Mouse (Mus musculus) forebrain, embryonic 13.5 days (tissue): ENCODE measurements around the gene Wdfy1. TPM values are rescaled to one million over a fixed set of nuclear protein-coding genes. Genes with fewer than 3 reads are reported as not detected.

Experiments
- ATAC-seq: fragments of 200-750 bp; cut with Nextera tagmentation; 2 replicates; pipeline ENCODE4 v1.8.0; 2017
- H3K27ac ChIP-seq: fragments of 300-500 bp; sonication (generic); 2 replicates; pipeline ENCODE4 v1.5.1; 2015; ENCODE audit warnings: inconsistent platforms, mild to moderate bottlenecking, moderate library complexity
- H3K27me3 ChIP-seq: fragments of 300-500 bp; sonication (generic); 2 replicates; pipeline ENCODE4 v1.6.1; 2015; ENCODE audit warnings: mild to moderate bottlenecking, inconsistent platforms
- H3K36me3 ChIP-seq: fragments of 300-500 bp; sonication (generic); 2 replicates; pipeline ENCODE4 v1.6.1; 2015; ENCODE audit warnings: mild to moderate bottlenecking, inconsistent platforms; ENCODE audit not compliant: poor library complexity, severe bottlenecking
- H3K4me1 ChIP-seq: fragments of 300-500 bp; sonication (generic); 2 replicates; pipeline ENCODE4 v1.6.1; 2015; ENCODE audit warnings: inconsistent platforms
- H3K4me2 ChIP-seq: fragments of 300-500 bp; sonication (generic); 2 replicates; pipeline ENCODE4 v1.6.1; 2015; ENCODE audit warnings: inconsistent platforms, mild to moderate bottlenecking, moderate library complexity
- H3K4me3 ChIP-seq: fragments of 300-500 bp; sonication (generic); 2 replicates; pipeline ENCODE4 v1.5.1; 2015; ENCODE audit warnings: mild to moderate bottlenecking, inconsistent platforms
- H3K9ac ChIP-seq: fragments of 300-500 bp; sonication (generic); 2 replicates; pipeline ENCODE4 v1.6.1; 2015; ENCODE audit warnings: mild to moderate bottlenecking, inconsistent platforms
- H3K9me3 ChIP-seq: fragments of 300-500 bp; sonication (generic); replicated peaks from 2 replicates; pipeline ENCODE4 v1.6.1; 2016; ENCODE audit warnings: inconsistent platforms
- WGBS: fragments of 180-500 bp; shearing (Covaris S2); methylation state at CpG from one replicate; pipeline ENCODE4 v1.1.7; 2015; 5-methylcytosine and 5-hydroxymethylcytosine counted together
- polyA plus RNA-seq: library from polyadenylated mRNA; unstranded; fragments of >200 nt; fragmentation: Nextera tagmentation; extraction: Ambion mirVana; gene quantifications from 2 replicates; pipeline ENCODE4 v1.2.1, GENCODE M21; 2015

The Wdfy1 gene
- polyA plus RNA-seq, 1 experiment from 2014 or later: 59.0 TPM

DNA sequence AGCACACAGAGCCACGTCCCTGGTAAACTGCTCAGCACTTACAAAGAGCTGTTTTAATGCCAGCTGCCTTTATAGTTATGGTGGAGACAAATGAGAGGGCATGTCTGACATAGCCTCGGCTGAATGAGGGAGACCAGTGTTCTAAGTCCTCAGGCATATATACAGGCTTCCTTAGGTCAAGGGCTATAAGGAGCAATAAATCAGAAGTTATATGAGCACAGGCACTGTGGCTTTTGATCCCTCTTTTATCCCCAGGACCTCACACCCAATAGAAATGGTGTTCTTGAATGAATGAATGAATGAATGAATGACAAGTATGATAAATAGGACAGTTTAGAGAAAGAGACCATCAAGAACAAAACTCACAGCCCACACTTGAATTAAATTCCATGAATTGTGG is 16.9 kb downstream of the Wdfy1 start:
- 46% methylated on average over 2 of the region's 2 CpGs for WGBS
- Histone ChIP-seq H3K4me1 (peaks cover 16% of the 10 kb centered on the region), H3K36me3 (no peaks in the 10 kb centered on the region), H3K4me3 (no peak overlapping the region), H3K9me3 (no peaks in the 10 kb centered on the region), H3K9ac (no peak overlapping the region), H3K27me3 (no peaks in the 10 kb centered on the region), H3K4me2 (no peak overlapping the region), H3K27ac (no peak overlapping the region)
- no peak for ATAC-seq

DNA sequence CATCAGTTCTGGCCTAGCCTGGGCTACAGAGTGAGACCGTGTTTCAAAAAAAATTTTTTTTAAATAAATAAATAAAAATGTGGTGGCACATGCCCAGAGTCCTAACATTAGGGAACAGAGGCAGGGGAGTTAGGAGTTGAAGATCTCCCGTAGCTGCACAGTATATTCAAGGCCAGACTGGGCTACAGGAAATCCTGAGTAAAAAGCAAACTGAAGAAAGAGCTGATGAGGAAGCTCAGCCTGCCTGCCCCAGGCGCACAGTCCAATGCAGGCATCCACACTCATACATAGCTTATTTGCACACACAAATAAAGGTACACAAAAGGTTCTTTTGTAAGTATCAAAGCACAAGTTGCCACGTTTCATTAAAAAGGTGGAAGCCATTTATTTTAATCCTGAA is 18.3 kb downstream of the Wdfy1 start:
- Histone ChIP-seq H3K4me3 (no peak overlapping the region), H3K4me2 (no peak overlapping the region), H3K4me1 (peaks cover 16% of the 10 kb centered on the region), H3K27me3 (no peaks in the 10 kb centered on the region), H3K36me3 (no peaks in the 10 kb centered on the region), H3K9ac (no peak overlapping the region), H3K9me3 (no peaks in the 10 kb centered on the region), H3K27ac (no peak overlapping the region)
- ATAC-seq: no peak
- 69% methylated on average over 4 of the region's 4 CpGs for WGBS

DNA sequence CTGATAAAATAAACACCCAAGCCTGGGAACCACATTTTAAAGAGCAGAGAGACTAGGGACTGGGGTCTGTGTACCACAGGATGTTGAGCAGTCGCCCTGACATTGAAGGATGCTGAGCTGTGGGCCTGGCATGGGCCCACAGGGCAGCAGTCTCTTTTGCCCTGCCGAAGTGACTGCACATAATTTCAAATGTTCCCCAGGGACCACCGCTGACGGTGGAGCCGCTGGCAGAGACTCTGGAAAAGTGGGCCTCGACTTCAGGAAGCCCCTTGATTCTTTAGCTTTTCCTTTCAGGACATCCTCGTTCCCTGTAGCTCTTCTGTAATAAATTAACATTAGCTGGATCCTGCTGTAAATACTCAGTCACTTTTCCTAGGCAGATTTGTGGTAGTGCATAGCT is 18.8 kb downstream of the Wdfy1 start:
- no peak for ATAC-seq
- H3K27me3 ChIP-seq: no peaks in the 10 kb centered on the region
- H3K9ac ChIP-seq: no peak overlapping the region
- WGBS: 79% methylated on average over 7 of the region's 7 CpGs
- H3K27ac ChIP-seq: no peak overlapping the region
- no peak overlapping the region for H3K4me3 ChIP-seq
- H3K9me3 ChIP-seq: no peaks in the 10 kb centered on the region
- H3K36me3 ChIP-seq: no peaks in the 10 kb centered on the region
- no peak overlapping the region for H3K4me2 ChIP-seq
- peaks cover 16% of the 10 kb centered on the region for H3K4me1 ChIP-seq

DNA sequence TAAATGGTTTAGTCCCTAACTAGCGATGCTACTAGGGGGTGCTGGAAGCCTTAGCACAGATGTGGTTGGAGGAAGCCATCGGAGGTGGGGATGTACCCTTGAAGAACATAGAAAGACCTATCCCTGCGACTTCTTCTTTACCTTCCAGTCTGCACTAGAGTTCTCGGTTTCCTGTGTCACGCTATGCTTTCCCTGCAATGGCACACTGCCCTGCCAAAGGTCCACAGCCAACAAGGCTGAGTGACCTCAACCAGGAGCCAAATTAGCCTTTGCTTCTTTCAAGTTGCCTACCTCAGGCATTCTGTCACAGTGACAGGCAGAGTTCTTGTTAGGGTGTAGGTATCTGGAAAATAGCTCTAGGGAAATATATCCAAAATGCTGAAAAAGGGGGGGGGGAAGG is 19.5 kb downstream of the Wdfy1 start:
- ATAC-seq: no peak
- Histone ChIP-seq H3K27ac (no peak overlapping the region), H3K36me3 (0 out of 2 replicates have a peak, but pooled peaks cover 2% of the 10 kb centered on the region), H3K4me1 (peaks cover 16% of the 10 kb centered on the region), H3K9me3 (no peaks in the 10 kb centered on the region), H3K27me3 (no peaks in the 10 kb centered on the region), H3K4me3 (no peak overlapping the region), H3K9ac (no peak overlapping the region), H3K4me2 (no peak overlapping the region)
- 92% methylated on average over 5 of the region's 5 CpGs for WGBS

DNA sequence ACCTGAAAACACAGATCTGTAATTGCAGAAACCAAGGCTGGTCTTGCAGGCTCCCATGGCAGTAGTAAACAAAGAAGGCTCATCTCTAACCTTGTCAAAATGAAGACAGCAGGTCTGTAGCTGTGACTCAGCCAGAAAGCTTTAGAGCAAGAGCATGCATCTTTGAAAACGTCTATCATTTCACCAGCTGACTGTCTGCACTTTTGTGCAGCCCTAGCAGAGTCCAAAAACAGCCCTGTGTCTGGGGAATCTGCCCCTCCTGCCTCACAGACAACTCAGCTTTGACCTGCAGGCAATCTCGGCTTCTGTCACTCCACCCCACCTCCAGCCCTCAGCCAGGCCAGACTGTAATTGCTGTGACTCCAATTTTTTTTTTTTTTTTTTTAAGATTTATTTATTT is 20.6 kb downstream of the Wdfy1 start:
- Histone ChIP-seq H3K9ac (no peak overlapping the region), H3K4me2 (no peak overlapping the region), H3K27me3 (no peaks in the 10 kb centered on the region), H3K4me1 (peaks cover 9% of the 10 kb centered on the region), H3K4me3 (no peak overlapping the region), H3K36me3 (0 out of 2 replicates have a peak, but pooled peaks cover 7% of the 10 kb centered on the region), H3K27ac (no peak overlapping the region), H3K9me3 (0 out of 2 replicates have a peak, but pooled peaks cover 2% of the 10 kb centered on the region)
- no peak for ATAC-seq
- 79% methylated on average over 2 of the region's 2 CpGs for WGBS

DNA sequence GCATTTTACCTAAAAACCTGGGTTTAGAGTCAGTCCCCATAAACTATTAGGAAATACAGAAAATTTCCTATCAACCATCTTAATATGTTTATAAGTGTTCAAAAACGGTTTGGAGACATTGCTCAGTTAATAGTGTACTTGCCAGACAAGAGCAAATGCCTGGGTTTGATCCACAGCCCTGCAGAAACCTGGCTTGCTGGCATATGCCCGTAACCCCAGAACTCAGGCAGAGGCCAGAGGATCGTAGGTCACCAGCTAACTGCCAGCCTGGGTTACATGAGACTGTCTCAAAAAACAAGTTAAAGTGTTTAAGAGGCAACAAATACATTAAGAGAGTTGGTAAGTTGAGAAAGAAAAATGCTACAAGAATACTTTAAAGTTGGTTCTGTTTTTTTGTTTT is 21.0 kb downstream of the Wdfy1 start:
- 89% methylated on average over 3 of the region's 3 CpGs for WGBS
- 0 out of 2 replicates have a peak, but pooled peaks cover 7% of the 10 kb centered on the region for H3K36me3 ChIP-seq
- H3K4me1 ChIP-seq: peaks cover 7% of the 10 kb centered on the region
- H3K27me3 ChIP-seq: no peaks in the 10 kb centered on the region
- 0 out of 2 replicates have a peak, but pooled peaks cover 4% of the 10 kb centered on the region for H3K9me3 ChIP-seq
- no peak overlapping the region for H3K27ac ChIP-seq
- no peak overlapping the region for H3K4me2 ChIP-seq
- no peak for ATAC-seq
- no peak overlapping the region for H3K4me3 ChIP-seq
- H3K9ac ChIP-seq: no peak overlapping the region

DNA sequence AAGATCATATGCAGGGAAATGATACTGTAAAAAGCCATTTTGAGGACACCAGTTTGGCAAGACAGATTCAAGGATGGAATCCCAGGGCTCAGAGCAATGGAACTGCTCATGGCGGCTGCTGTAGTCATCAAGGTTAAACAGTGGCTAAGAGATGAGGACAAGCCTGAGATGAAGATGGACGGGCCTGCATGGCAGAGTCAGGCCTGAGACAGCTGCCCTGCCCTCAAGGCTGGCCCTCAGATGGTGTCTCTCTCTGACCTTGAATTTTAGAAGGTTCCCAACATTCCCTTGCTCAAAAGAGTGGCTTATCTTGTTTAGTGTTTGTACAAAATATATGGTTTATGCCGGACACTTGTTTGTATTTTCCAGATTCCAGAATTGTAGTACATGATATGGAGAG is 22.5 kb downstream of the Wdfy1 start:
- no peak overlapping the region for H3K9ac ChIP-seq
- no peak overlapping the region for H3K4me2 ChIP-seq
- ATAC-seq: no peak
- H3K9me3 ChIP-seq: 0 out of 2 replicates have a peak, but pooled peaks cover 4% of the 10 kb centered on the region
- no peaks in the 10 kb centered on the region for H3K4me1 ChIP-seq
- no peak overlapping the region for H3K27ac ChIP-seq
- no peaks in the 10 kb centered on the region for H3K27me3 ChIP-seq
- WGBS: 89% methylated on average over 3 of the region's 3 CpGs
- H3K4me3 ChIP-seq: no peak overlapping the region
- H3K36me3 ChIP-seq: 0 out of 2 replicates have a peak, but pooled peaks cover 7% of the 10 kb centered on the region

DNA sequence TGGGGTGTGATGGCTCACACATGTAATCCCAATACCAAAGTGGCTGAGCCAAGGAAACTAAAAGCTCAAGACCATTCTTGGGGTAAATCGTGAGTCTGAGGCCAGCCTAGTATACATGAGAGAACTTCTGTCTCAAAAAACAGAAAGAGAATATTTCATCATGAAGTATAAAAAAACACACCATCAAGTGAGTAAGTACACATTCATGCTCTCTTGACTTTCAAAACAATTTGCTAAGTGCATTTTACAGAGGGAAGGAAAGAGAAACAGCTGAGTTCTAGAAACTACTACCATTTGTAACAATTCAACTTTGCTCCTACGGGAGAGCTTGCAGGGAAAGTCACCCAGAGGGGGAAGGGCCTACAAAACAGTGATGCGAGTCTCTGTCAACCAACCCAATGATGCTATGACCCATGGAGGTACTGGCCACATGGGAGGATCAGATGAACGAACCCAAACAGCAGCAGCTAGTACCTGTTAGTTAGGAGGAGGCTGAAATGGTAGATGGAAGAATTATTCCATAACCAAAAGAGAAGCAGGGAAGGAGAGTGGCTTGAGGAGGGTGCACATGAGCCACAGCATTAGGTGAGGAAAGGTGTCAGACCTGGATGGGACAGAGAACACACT is 23.1 kb downstream of the Wdfy1 start:
- whole genome bisulfite sequencing: 88% methylated on average over 4 of the region's 4 CpGs
- H3K4me1 ChIP-seq: no peaks in the 10 kb centered on the region
- no peak overlapping the region for H3K4me2 ChIP-seq
- ATAC-seq: no peak
- H3K9me3 ChIP-seq: 0 out of 2 replicates have a peak, but pooled peaks cover 4% of the 10 kb centered on the region
- H3K4me3 ChIP-seq: no peak overlapping the region
- H3K27ac ChIP-seq: no peak overlapping the region
- no peaks in the 10 kb centered on the region for H3K27me3 ChIP-seq
- no peak overlapping the region for H3K9ac ChIP-seq
- H3K36me3 ChIP-seq: 0 out of 2 replicates have a peak, but pooled peaks cover 7% of the 10 kb centered on the region

DNA sequence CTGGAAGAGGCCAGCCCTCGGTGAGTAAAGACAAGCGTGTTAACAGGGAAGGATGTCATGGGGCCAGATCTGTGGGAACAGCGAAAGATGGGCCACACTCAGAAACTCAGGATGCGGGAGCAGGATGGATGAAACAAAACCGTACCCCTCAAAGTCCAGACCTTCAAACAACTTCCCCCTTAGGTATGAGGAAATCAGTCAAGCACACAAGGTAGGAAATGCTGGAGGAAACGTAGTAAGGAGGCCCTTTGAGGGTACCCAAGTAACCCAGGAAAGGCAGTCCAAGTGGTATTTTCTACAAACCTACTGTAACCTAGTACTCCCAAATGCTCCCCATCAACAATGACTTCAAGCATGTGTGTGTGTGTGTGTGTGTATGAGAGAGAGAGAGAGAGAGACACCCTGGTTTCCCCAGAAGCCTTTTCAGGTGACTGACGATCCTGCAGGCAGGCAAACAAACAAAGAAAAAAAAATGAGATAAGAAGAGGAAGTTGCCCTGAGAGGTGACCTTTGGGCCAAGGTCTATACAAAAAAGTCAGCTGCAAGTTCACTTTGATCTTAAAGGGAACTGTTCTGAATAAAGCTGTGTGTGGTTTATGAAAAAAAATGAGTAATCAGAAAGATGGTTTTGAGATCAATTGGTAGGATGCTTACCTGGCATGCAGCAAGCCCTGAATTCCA is 23.8 kb downstream of the Wdfy1 start:
- Histone ChIP-seq H3K27me3 (no peaks in the 10 kb centered on the region), H3K36me3 (0 out of 2 replicates have a peak, but pooled peaks cover 7% of the 10 kb centered on the region), H3K4me2 (no peak overlapping the region), H3K4me1 (no peaks in the 10 kb centered on the region), H3K27ac (no peak overlapping the region), H3K9me3 (0 out of 2 replicates have a peak, but pooled peaks cover 4% of the 10 kb centered on the region), H3K9ac (no peak overlapping the region), H3K4me3 (no peak overlapping the region)
- no peak for ATAC-seq
- 90% methylated on average over 7 of the region's 7 CpGs for WGBS

DNA sequence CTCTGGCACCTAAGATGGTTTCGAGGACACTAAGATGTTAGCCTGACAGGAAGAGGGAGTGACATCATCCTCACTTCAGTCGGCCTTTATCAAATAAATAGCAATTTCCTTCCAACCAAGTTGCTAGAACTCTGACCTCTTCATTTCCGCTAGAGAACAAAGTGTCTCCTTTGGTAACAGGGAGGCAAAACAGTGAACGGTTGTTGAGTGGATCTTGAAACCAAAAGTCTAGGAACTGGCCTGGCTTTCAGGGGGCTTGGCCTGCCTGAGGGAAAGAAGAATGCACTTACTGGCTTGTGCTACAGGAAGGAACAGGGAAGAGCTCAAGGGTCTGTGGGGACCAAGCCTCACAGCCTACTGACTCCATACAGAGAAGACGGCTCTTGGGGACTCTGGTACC is 24.8 kb downstream of the Wdfy1 start:
- 87% methylated on average over 5 of the region's 5 CpGs for WGBS
- ATAC-seq: no peak

DNA sequence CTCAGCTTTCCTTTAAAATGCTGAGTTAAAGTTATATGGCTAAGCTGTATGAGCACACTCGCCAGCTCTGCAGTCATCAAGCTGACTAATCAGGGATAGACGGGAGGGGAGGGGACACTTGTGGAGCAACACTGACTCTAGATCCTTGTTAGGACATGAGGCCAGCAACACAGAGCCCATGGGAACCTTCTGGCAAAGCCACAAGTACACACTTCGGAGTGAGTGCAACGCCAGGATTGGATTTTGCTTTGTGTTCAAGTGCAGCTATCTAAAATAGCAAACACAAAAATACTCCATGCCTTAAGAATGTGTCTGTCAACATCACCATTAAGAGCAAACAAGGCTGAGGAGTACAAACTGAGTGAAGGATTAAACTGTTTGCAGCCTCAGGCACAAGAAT is 29.9 kb downstream of the Wdfy1 start:
- 89% methylated on average over 4 of the region's 4 CpGs for WGBS
- H3K9ac ChIP-seq: no peak overlapping the region
- no peak for ATAC-seq

More for the DNA sequence above, 24.8 kb downstream of the Wdfy1 start:
- Histone ChIP-seq H3K27me3 (no peaks in the 10 kb centered on the region), H3K36me3 (0 out of 2 replicates have a peak, but pooled peaks cover 7% of the 10 kb centered on the region), H3K9me3 (0 out of 2 replicates have a peak, but pooled peaks cover 4% of the 10 kb centered on the region), H3K4me1 (no peaks in the 10 kb centered on the region), H3K4me2 (no peak overlapping the region), H3K9ac (no peak overlapping the region), H3K27ac (no peak overlapping the region), H3K4me3 (no peak overlapping the region)

DNA sequence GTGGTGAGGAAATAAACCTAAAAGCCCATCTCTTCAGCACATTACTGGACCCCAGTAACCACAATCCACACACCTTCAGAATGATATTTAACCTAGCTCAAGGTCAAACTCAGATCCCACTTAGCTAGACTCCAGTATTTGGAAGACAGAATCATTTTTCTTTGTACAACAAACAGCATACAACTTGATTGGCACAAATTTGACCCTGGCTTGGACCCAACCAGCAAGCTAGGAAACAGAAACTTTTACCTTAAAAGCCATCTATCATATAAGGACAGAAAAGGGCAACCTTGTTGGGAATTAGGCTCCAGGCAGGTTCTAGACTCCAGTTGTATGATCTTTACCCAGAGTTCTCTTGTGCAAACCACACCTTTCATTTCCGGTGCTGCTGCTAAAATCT is 32.6 kb downstream of the Wdfy1 start:
- Histone ChIP-seq H3K9me3 (no peaks in the 10 kb centered on the region), H3K27ac (no peak overlapping the region), H3K4me3 (no peak overlapping the region), H3K36me3 (0 out of 2 replicates have a peak, but pooled peaks cover 4% of the 10 kb centered on the region), H3K27me3 (no peaks in the 10 kb centered on the region), H3K9ac (no peak overlapping the region), H3K4me1 (no peaks in the 10 kb centered on the region), H3K4me2 (no peak overlapping the region)
- WGBS: 92% methylated on average over 1 of the region's 1 CpGs
- ATAC-seq: no peak

More for the DNA sequence above, 29.9 kb downstream of the Wdfy1 start:
- Histone ChIP-seq H3K27ac (no peak overlapping the region), H3K9me3 (0 out of 2 replicates have a peak, but pooled peaks cover 4% of the 10 kb centered on the region), H3K27me3 (no peaks in the 10 kb centered on the region), H3K4me1 (no peaks in the 10 kb centered on the region), H3K36me3 (0 out of 2 replicates have a peak, but pooled peaks cover 4% of the 10 kb centered on the region), H3K4me2 (no peak overlapping the region), H3K4me3 (no peak overlapping the region)
